Mouse (Mus musculus) neural tube, embryonic 14.5 days (tissue): ENCODE measurements around the gene Ceacam3. TPM values are rescaled to one million over a fixed set of nuclear protein-coding genes. Genes with fewer than 3 reads are reported as not detected.
"Not testable (repeated sequence)": the region's sequence is repeated elsewhere in the genome, so short reads cannot be mapped to it uniquely, and the experiment has no call there.

Experiments used
- ATAC-seq: fragments of 200-750 bp; cut with Nextera tagmentation; 2 replicates; pipeline ENCODE4 v1.8.0; 2017; ENCODE audit warnings: low read depth, mild to moderate bottlenecking, moderate TSS enrichment, moderate library complexity
- H3K27ac ChIP-seq: fragments of 300-500 bp; sonication (generic); 2 replicates; pipeline ENCODE4 v1.5.1; 2014; ENCODE audit warnings: low read depth, mild to moderate bottlenecking, control low read depth, low read length, moderate library complexity, mixed read lengths
- H3K27me3 ChIP-seq: fragments of 300-500 bp; sonication (generic); 2 replicates; pipeline ENCODE4 v1.6.1; 2014; ENCODE audit warnings: low read length; ENCODE audit not compliant: control insufficient read depth, insufficient read depth
- H3K36me3 ChIP-seq: fragments of 300-500 bp; sonication (generic); 2 replicates; pipeline ENCODE4 v1.6.1; 2014; ENCODE audit warnings: low read length, mixed read lengths; ENCODE audit not compliant: control insufficient read depth, insufficient read depth
- H3K4me1 ChIP-seq: fragments of 300-500 bp; sonication (generic); 2 replicates; pipeline ENCODE4 v1.6.1; 2014; ENCODE audit warnings: low read length; ENCODE audit not compliant: control insufficient read depth, insufficient read depth
- H3K4me2 ChIP-seq: fragments of 300-500 bp; sonication (generic); 2 replicates; pipeline ENCODE4 v1.6.1; 2014; ENCODE audit warnings: mild to moderate bottlenecking, low read depth, low read length, control low read depth
- H3K4me3 ChIP-seq: fragments of 300-500 bp; sonication (generic); 2 replicates; pipeline ENCODE4 v1.5.1; 2014; ENCODE audit warnings: low read depth, low read length, control low read depth, mixed read lengths
- H3K9ac ChIP-seq: fragments of 300-500 bp; sonication (generic); replicated peaks from 2 replicates; pipeline ENCODE4 v1.6.1; 2014; ENCODE audit warnings: low read depth, mild to moderate bottlenecking, control low read depth, low read length, mixed read lengths
- H3K9me3 ChIP-seq: fragments of 300-500 bp; sonication (generic); 2 replicates; pipeline ENCODE4 v1.6.1; 2016; ENCODE audit warnings: low read length; ENCODE audit not compliant: control insufficient read depth
- WGBS: fragments of 180-500 bp; shearing (Covaris S2); extraction: QIAGEN DNeasy Blood & Tissue Kit; methylation state at CpG from one replicate; pipeline ENCODE4 v1.1.7; 2014; 5-methylcytosine and 5-hydroxymethylcytosine counted together
- polyA plus RNA-seq: library from polyadenylated mRNA; unstranded; fragments of >200 nt; fragmentation: Nextera tagmentation; extraction: Ambion mirVana; gene quantifications from 2 replicates; pipeline ENCODE4 v1.2.1, GENCODE M21; 2014

Gene Ceacam3
- polyA plus RNA-seq, result not detected in 2 replicates

GRCm38 (mm10) chr7:17149931-17150330, at the start of gene Ceacam3:
Gene Ceacam3 (plus strand): TSS chr7:17150282.
- Histone ChIP-seq H3K36me3 (no peaks in the 10 kb centered on the region), H3K27ac (no peak within 1 kb of the TSS), H3K4me3 (no peak within 1 kb of the TSS), H3K9me3 (no peaks in the 10 kb centered on the region), H3K27me3 (no peaks in the 10 kb centered on the region), H3K4me2 (no peak within 1 kb of the TSS), H3K9ac (no peak within 1 kb of the TSS), H3K4me1 (no peaks in the 10 kb centered on the region)
- WGBS, result 89% methylated on average over 2 of the region's 2 CpGs
- ATAC-seq, result no peak

- not testable (repeated sequence) for ATAC-seq, H3K4me3 ChIP-seq, H3K27ac ChIP-seq, H3K9ac ChIP-seq, H3K4me2 ChIP-seq, H3K9me3 ChIP-seq, H3K36me3 ChIP-seq, H3K27me3 ChIP-seq, H3K4me1 ChIP-seq
- 85% methylated on average over 13 of the region's 13 CpGs for WGBS
These were observed 48.5 kb upstream of the Ceacam3 start for GRCm38 (mm10) chr7:17101631-17102030.

GRCm38 (mm10) chr7:17135307-17135706, 14.8 kb upstream of the Ceacam3 start:
- H3K27ac ChIP-seq, result no peak overlapping the region
- no peaks in the 10 kb centered on the region for H3K9me3 ChIP-seq
- no peaks in the 10 kb centered on the region for H3K36me3 ChIP-seq
- no peaks in the 10 kb centered on the region for H3K27me3 ChIP-seq
- H3K4me3 ChIP-seq, result no peak overlapping the region
- H3K9ac ChIP-seq, result no peak overlapping the region
- ATAC-seq, result no peak
- H3K4me2 ChIP-seq, result no peak overlapping the region
- H3K4me1 ChIP-seq, result no peaks in the 10 kb centered on the region
- WGBS, result 90% methylated on average over 1 of the region's 1 CpGs

- no peak overlapping the region for H3K4me3 ChIP-seq
- peaks cover 3% of the 10 kb centered on the region; the same call in 1 of the 2 replicates for H3K9me3 ChIP-seq
- no peaks in the 10 kb centered on the region for H3K27me3 ChIP-seq
- H3K9ac ChIP-seq, result no peak overlapping the region
- H3K36me3 ChIP-seq, result no peaks in the 10 kb centered on the region
- WGBS, result 49% methylated on average over 2 of the region's 2 CpGs
- no peak for ATAC-seq
- no peak overlapping the region for H3K4me2 ChIP-seq
- H3K27ac ChIP-seq, result no peak overlapping the region
- H3K4me1 ChIP-seq, result no peaks in the 10 kb centered on the region
These were observed 5.6 kb downstream of the Ceacam3 start for GRCm38 (mm10) chr7:17155634-17156033.

GRCm38 (mm10) chr7:17156885-17157677, 7.0 kb downstream of the Ceacam3 start:
- Histone ChIP-seq H3K9me3 (peaks cover 3% of the 10 kb centered on the region; the same call in 1 of the 2 replicates), H3K4me3 (no peak overlapping the region), H3K9ac (no peak overlapping the region), H3K27me3 (no peaks in the 10 kb centered on the region), H3K4me1 (no peaks in the 10 kb centered on the region), H3K36me3 (no peaks in the 10 kb centered on the region), H3K4me2 (no peak overlapping the region), H3K27ac (no peak overlapping the region)
- ATAC-seq, result no peak
- WGBS, result 81% methylated on average over 3 of the region's 3 CpGs

GRCm38 (mm10) chr7:17159011-17159410, 8.9 kb downstream of the Ceacam3 start:
- 87% methylated on average over 7 of the region's 7 CpGs for WGBS
- Histone ChIP-seq H3K9me3 (peaks cover 3% of the 10 kb centered on the region; the same call in 1 of the 2 replicates), H3K9ac (no peak overlapping the region), H3K27me3 (no peaks in the 10 kb centered on the region), H3K4me1 (no peaks in the 10 kb centered on the region), H3K4me2 (no peak overlapping the region), H3K27ac (no peak overlapping the region), H3K36me3 (no peaks in the 10 kb centered on the region), H3K4me3 (no peak overlapping the region)
- no peak for ATAC-seq

- Histone ChIP-seq H3K27ac (no peak overlapping the region), H3K36me3 (no peaks in the 10 kb centered on the region), H3K4me1 (no peaks in the 10 kb centered on the region), H3K9me3 (no peaks in the 10 kb centered on the region), H3K9ac (no peak overlapping the region), H3K27me3 (no peaks in the 10 kb centered on the region), H3K4me2 (no peak overlapping the region), H3K4me3 (no peak overlapping the region)
- 93% methylated on average over 4 of the region's 4 CpGs for WGBS
- ATAC-seq, result no peak
These were observed 21.7 kb downstream of the Ceacam3 start for GRCm38 (mm10) chr7:17171827-17172226.

GRCm38 (mm10) chr7:17203177-17203576, 53.1 kb downstream of the Ceacam3 start, which contains the start of gene Psg29:
Gene Psg29 (plus strand): TSS chr7:17203477.
- no peak for ATAC-seq
- H3K9ac ChIP-seq, result no peak within 1 kb of the TSS
- H3K36me3 ChIP-seq, result no peaks in the 10 kb centered on the region
- no peak within 1 kb of the TSS for H3K4me2 ChIP-seq
- H3K4me3 ChIP-seq, result no peak within 1 kb of the TSS
- no peak within 1 kb of the TSS for H3K27ac ChIP-seq
- peaks cover 6% of the 10 kb centered on the region for H3K9me3 ChIP-seq
- no peaks in the 10 kb centered on the region for H3K4me1 ChIP-seq
- H3K27me3 ChIP-seq, result no peaks in the 10 kb centered on the region

- Histone ChIP-seq H3K4me3 (no peak overlapping the region), H3K36me3 (no peaks in the 10 kb centered on the region), H3K4me2 (no peak overlapping the region), H3K27ac (no peak overlapping the region), H3K9me3 (peaks cover 10% of the 10 kb centered on the region; the same call in 1 of the 2 replicates), H3K9ac (no peak overlapping the region), H3K4me1 (no peaks in the 10 kb centered on the region), H3K27me3 (no peaks in the 10 kb centered on the region)
- ATAC-seq, result no peak
- 73% methylated on average over 3 of the region's 3 CpGs for WGBS
These were observed 55.6 kb downstream of the Ceacam3 start for GRCm38 (mm10) chr7:17205530-17206184.
